Mouse (Mus musculus): ENCODE results near the gene Nanos1. TPM values are rescaled to one million over a fixed set of nuclear protein-coding genes. Genes with fewer than 3 reads are reported as not detected.

Gene Nanos1
- polyA plus RNA-seq, 1 experiment: 0.48 TPM

DNA sequence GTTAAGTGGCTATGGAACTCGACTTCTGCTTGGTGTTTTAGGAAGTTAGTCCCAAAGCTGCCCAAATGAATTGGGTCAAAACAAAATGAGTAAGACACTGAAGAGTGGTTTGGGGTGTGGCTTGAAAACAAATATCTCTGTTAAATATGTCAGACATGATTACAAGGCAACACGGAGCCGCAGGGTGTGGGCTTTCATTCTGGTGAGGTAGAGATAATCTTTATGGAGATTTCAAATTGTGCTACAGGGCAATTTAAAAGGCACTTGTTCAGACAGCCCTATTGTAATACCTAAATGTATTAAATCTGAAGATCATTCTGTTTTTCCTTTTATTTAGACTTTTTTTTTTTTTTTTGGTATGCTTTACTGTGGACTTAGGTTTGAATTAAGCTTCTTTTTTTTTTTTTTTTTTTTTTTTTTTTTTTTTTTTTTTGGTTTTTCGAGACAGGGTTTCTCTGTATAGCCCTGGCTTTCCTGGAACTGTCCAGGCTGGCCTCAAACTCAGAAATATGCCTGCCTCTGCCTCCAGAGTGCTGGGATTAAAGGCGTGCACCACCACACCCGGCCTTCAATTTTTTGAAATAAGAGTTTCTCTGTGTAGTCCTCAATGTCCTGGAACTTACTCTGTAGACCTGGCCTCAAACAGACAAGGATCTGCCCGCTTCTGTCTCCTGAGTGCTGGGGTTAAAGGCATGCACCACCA is 44.2 kb downstream of the Nanos1 start:
- WGBS: 64% methylated on average over 7 of the region's 7 CpGs
- no peak for TF ChIP-seq POLR2A (IDR thresholded peaks at IDR 0.05; ENCODE audit: low read depth, low read length)
- no peak for TF ChIP-seq CTCF (IDR thresholded peaks at IDR 0.05; ENCODE audit: extremely low read depth, insufficient read length, insufficient replicate concordance, low read depth, low read length)

DNA sequence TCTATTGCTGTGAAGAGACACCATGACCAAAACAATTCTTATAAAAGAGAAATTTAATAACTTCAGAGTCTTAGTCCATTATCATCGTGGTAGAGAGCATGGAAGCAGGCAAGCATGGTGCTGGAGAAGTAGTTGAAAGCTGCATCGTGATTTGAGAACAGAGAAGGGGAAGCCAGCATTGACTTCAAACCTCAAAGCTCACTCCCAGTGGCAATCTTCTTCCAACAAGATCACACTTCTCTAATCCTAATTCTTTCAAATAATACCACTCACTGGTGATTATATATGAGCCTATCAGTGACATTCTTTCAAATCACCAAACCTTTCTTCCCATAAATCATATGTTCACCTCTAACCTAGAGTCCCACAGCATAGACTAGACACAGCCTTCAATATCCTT is 49.1 kb downstream of the Nanos1 start:
- TF ChIP-seq POLR2A (IDR thresholded peaks at IDR 0.05; ENCODE audit: low read depth, low read length) (no peak), CTCF (IDR thresholded peaks at IDR 0.05; ENCODE audit: extremely low read depth, insufficient read length, insufficient replicate concordance, low read depth, low read length) (no peak)
- no peaks in the 10 kb centered on the region for H3K36me3 ChIP-seq (ENCODE audit: control insufficient read depth, insufficient read depth, low read length)
- no peaks in the 10 kb centered on the region for H3K4me1 ChIP-seq (ENCODE audit: control insufficient read depth, insufficient read depth, insufficient read length, low read length)
- WGBS: 55% methylated on average over 2 of the region's 2 CpGs
- no peak overlapping the region for H3K4me3 ChIP-seq (ENCODE audit: low read depth, low read length)
- H3K27me3 ChIP-seq (ENCODE audit: control insufficient read depth, insufficient read depth, low read length): no peaks in the 10 kb centered on the region
- H3K27ac ChIP-seq (ENCODE audit: insufficient read depth, low read depth, low read length): no peak overlapping the region

More for the DNA sequence above, 44.2 kb downstream of the Nanos1 start:
- Histone ChIP-seq H3K36me3 (ENCODE audit: control insufficient read depth, insufficient read depth, low read length) (no peaks in the 10 kb centered on the region), H3K27me3 (ENCODE audit: control insufficient read depth, insufficient read depth, low read length) (no peaks in the 10 kb centered on the region), H3K4me1 (ENCODE audit: control insufficient read depth, insufficient read depth, insufficient read length, low read length) (no peaks in the 10 kb centered on the region), H3K27ac (ENCODE audit: insufficient read depth, low read depth, low read length) (no peak overlapping the region), H3K4me3 (ENCODE audit: low read depth, low read length) (no peak overlapping the region)

Other genes starting within 250 kb of the Nanos1 start
- 8.1 and 12.0 TPM in 2 replicates for gene Cacul1, start 175.0 kb upstream of the Nanos1 start, polyA plus RNA-seq (2012; rRNA removed)
- 4.4 and 8.5 TPM in 2 replicates for gene Eif3a, start 34.7 kb downstream of the Nanos1 start, polyA plus RNA-seq (2012; rRNA removed)
- gene Fam45a, start 55.6 kb downstream of the Nanos1 start, polyA plus RNA-seq (2012; rRNA removed): 1.5 and 1.7 TPM in 2 replicates
- 0.16 and 0.29 TPM in 2 replicates for gene Sfxn4, start 105.5 kb downstream of the Nanos1 start, polyA plus RNA-seq (2012; rRNA removed)
- 30.4 and 40.2 TPM in 2 replicates for gene Prdx3, start 118.6 kb downstream of the Nanos1 start, polyA plus RNA-seq (2012; rRNA removed)
- gene Grk5, start 133.8 kb downstream of the Nanos1 start, polyA plus RNA-seq (2012; rRNA removed): 0.81 and 1.3 TPM in 2 replicates

Data from small intestine, adult 2 months (tissue).